Mouse (Mus musculus): Measurements from ENCODE around the gene C1qa.
A peak's percentile ranks its signal among the peaks of the same experiment; 100 is the strongest.

Gene C1qa

DNA sequence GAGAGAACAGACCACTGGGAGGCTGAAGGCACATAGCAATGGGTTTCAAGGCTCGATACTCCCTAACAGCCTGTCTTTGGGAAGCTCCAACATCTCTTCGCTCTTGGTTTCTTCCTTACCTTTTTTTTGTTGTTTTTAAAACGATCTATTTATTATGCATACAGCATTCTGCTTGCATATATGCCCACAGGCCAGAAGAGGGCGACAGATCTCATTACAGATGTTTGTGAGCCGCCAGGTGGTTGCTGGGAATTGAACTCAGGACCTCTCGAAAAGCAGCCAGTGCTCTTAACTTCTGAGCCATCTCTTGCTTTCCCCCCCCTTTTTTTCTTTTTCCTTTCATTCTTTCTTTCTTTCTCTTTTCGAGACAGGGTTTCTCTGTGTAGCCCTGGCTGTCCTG, 551 bp upstream of the C1qa start:
- no peak for DNase-seq (ENCODE audit: low spot score in 2 of 2)

DNA sequence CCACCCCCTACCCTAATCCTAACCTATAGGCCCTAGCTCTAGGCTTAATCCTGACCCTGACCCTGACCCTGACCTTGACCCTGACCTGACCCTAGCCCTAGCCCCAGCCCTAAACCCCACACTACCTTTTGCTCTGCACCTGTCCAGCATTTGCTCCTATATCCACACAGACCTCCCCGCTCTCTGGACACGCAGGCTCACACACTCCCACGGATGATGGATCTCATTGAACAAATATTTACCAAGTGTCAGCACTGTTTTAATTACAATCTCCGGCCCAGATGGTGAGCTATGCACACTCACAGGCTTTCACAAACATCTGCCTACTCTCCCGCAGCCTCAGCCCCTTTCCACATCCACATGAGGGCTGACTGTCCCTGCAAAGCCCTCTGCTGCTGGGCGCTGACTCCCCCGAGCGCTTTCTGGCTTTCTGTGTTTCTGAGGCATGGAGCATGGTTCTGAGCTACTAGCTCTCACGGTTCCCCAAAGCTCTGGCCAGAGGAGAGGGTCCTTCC, 462 bp downstream of the C1qa start:
- DNase-seq (ENCODE audit: low spot score in 2 of 2) = no peak

DNA sequence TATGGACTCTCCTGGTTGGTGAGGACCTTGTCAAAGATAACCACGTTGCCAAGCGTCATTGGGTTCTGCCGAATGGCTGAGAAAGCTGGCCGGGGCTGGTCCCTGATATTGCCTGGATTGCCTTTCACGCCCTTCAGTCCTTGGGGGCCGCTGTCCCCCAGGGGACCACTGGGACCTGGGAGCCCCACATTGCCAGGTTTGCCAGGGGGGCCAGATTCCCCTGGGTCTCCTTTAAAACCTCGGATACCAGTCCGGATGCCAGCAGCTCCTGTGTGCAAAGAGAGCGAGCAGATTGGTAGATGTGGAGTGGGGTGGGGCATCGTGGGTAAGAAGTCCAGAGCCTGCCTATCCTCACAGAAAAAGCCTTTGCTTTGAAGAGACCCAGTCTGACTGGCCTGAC, 2.1 kb downstream of the C1qa start:
- DNase-seq (ENCODE audit: low spot score in 2 of 2) = no peak

DNA sequence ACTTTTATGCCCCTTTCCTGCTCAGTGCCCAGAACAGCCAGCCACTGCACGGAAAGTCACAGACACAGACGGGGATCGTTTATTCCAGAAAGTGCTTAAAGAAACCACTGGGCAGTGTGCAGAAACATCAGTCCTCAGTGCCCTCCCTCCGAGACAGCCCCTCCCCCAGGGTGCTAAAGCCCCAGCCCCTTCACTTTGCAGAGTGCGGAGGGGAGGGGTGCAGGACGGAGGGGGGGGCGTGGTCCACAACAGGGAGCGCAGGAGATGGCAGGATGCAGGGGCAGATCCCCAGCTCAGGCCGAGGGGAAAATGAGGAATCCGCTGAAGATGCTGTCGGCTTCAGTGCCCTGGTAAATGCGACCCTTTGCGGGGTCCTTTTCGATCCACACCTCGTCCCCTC, 2.7 kb downstream of the C1qa start:
- DNase-seq (ENCODE audit: low spot score in 2 of 2) = no peak

DNA sequence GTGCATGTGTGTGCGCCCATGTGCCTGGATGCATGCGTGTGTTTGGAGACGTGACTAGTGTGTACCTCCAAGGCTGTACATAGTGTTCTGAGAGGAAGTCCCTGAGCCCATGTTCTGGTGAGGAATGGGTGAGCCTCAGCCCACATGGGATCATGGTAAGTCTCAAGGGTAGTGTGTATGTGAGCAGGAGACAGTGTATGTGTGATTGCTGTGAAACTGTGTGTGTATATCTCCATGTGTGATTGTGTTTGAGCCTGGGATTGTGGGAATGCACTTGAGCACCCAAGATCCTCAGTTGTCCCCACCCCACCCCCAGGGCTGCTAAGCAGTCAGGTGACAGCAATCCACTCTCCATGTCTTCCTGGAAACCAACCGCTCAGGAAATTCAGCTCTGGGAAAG, 3.8 kb downstream of the C1qa start:
- DNase-seq (ENCODE audit: low spot score in 2 of 2) = no peak

DNA sequence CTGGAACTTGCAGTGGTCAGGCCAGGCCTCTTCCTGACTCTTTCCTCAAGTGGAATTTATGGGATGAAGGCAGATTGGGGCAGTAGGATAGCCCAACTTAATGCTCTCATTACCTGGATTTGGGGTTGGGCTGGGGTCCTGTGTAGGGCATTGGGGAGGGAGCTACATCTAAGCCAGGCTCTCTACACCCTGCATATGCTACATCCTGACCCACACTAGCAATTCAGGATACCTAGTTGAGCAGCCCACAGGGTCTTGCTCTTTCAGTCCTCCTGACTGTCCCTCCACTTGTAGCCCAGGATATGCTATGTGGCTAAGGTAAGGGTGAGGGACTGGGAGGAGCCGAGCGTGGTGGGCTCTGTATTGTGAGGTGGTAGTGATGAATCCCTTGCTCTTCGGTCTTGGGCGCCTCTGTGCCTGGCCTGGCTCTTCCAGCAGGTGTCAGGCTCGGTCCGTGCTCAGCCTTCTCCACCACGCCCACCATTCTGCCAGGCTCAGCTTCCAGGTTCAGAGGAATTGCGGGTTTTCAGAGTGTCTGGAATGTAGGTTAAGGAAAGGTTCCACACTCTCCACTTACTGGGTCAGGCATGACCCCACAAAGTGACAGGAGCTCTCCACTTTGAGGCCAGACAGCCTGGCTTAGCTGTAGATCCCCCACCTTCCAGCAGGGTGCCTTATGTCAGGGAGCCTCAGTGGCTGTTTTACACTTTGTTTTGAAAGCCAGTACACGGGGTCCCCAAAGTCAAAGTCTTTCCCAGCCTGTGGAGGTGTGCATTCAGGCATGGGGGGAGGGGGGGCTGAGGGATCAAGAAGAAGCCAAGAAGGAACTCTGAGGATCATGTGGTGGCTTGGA, 4.7 kb downstream of the C1qa start:
- DNase-seq (ENCODE audit: low spot score in 2 of 2) = peak; percentile 31 to 46

DNA sequence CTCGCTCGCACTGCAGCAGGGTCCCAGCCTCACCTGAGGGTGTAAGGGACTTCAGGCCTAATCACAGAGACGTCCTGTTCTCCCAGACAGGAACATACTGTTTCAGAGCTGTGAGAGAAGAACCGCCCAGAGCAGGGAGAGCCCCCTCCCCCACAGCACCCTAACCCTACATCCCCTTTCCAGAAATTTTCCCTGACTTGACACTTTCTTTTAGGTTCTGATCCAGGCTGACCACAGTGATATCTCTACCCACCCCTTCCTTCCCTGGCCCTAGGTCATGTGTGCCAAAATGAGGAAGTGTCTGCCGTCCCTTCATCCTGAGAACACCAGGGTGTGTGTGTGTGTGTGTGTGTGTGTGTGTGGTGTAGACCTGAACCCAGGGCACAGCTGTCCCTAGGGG, 5.8 kb downstream of the C1qa start, which contains the start of gene C1qc:
TSS of gene C1qc (minus strand) at position 255 of the 400 bp plus-strand sequence.
- DNase-seq (ENCODE audit: low spot score in 2 of 2) = peak in 1 of 2 experiments; percentile 13

DNA sequence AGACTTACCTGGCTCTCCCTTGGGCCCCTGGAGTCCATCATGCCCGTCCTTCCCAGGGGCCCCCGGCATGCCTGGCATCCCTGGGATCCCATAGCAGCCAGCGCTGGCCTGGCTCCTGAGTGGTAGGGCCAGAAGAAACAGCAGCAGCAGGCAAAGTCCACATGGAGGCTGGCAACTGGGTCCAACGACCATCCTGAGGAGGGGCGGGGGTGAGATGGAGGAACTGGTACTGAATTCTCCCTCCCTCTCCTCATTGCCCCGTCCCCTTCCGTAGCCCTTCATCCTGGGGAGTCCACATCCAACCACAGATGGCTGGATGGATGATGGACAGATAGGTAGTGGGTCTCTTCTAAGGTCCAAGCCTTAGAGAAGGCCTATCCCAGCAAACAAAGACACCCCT, 6.2 kb downstream of the C1qa start:
- no peak for DNase-seq (ENCODE audit: low spot score in 2 of 2)

DNA sequence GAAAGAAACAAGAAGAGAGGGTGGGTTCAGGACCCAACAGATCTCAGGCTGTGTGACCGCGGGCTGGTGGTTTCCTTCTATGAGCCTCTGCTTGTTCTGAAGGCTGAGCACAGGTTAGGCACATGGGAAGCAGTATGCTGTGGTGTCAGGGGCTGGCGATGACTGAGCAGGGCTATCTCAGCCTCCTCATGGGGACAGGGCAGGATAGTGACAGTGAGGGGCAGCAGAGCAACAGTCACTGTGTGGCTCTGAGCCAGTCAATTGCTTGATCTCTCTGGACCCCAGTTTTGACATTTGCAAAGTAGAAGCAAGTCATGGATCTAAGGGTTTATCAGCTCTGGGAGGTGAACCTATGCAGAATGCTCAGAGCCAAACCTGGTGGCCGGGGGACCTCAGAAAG, 7.5 kb downstream of the C1qa start:
- no peak for DNase-seq (ENCODE audit: low spot score in 2 of 2)

DNA sequence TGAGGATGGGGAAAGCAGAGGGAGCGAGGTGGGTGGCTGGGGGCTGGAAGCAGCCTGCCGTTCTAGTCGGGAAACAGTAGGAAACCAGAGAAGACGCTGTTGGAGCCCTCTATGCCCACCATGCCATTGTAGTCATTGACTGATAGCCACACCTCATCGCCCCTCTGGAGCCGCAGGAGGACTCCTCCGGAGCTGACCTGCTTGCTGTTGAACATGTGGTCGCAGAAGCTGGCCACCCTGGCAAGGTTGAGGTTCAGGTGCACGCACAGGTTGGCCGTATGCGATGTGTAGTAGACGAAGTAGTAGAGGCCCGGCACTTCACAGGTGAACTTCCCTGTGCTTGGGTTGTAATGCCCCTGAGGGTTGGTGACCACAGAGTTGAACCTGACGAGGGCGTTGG, 8.6 kb downstream of the C1qa start:
- no peak for DNase-seq (ENCODE audit: low spot score in 2 of 2)

DNA sequence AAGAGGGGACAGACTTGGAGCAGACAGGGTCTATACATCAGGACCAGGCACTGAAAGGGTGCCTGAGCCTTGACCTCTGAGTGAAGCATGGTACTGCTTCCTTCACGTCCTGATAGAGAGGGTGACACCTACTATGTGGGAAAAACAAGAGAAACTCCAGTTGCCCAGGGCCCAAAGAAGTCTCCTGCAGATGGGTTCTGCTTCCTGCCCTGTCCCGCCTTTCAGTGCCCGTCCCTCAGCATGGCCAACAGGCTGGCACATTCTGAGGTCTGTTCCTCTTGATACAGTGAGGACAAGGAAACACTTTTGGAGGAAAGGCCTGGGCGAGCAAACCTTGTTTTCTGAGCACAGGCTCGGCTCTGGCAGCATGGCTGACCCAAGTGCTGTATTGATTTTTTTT, 10.9 kb downstream of the C1qa start:
- DNase-seq (ENCODE audit: low spot score in 2 of 2) = no peak

DNA sequence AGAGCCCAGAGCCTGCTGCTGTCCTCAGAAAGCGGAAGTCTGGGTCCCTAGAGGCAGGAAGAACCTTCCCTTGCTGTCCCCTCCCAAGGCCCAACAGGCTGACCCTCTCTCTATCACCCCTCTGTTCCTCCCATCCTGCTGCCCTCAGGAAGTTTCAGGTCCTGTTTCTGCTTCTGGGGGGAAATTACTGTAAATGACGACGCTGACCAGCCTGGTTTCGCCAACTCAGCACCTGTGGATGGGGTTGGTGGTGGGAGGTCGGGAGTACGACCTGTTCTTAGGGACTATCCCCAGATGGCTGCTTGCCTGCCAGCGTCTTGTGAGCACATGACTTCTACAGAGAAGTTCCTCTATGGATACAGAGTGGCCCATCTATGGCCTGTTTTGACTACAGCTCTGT, 12.5 kb downstream of the C1qa start, which contains the start of gene C1qb:
TSS of gene C1qb (minus strand) at position 87 of the 400 bp plus-strand sequence.
- no peak for DNase-seq (ENCODE audit: low spot score in 2 of 2)

DNA sequence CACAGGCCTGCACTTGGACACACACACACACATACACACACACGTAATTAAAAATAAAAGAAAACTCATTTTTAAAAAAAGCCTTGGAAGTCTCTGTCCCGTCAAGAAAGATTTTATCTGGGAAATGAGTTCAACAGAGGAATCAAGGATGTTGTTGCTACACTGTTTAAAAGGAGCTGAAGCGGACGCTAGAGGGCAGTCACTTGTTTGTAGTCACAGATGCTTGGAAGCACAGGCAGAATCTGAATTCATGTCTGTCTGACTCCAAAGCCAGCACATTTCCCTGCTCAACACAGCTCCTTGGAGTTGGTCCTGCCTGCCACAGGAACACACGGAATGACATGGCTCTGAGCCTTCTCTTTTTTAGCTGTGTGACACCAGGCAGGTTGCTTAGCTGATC, 20.0 kb downstream of the C1qa start:
- DNase-seq (ENCODE audit: low spot score in 2 of 2) = no peak

DNA sequence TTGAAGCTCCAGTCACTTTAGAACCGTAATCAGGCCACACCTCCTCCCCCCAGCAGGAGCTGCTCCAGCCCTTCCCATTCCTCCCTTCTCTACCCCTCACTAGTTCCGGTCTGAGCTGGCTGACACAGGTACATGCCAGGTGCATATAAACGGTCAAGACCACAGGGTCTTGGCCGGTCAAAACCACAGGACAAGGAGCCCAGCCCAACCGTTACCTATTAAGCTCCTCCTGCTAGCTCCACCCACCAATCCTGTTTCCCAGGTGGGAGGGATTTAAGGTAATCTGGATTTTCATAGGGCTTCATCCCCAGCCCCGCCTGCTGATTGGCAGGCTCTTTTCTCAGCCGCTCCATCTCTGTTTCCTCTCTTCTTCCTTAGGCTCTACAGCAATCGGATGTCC, 20.4 kb downstream of the C1qa start:
- DNase-seq (ENCODE audit: low spot score in 2 of 2) = no peak

DNA sequence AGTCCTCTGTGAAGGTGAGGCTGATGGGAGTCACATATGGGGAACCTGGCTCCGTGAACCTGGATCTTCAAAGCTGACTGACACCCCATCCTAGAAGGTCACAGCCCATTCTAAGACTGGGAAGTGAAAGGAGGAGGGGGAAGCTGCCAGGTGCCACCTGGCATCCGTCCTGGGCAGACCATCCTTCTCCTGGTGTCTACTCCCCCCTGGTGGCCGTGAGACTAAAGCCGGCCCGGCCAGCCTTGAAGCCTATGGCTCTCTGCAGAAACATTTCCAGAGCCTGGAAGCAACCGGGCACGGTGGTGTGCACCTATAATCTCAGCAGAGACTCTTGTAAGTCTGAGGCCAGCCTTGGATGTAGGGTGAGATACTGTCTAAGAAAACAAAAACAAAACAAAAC, 21.6 kb downstream of the C1qa start:
- DNase-seq (ENCODE audit: low spot score in 2 of 2) = peak in 1 of 2 experiments; percentile 15

DNA sequence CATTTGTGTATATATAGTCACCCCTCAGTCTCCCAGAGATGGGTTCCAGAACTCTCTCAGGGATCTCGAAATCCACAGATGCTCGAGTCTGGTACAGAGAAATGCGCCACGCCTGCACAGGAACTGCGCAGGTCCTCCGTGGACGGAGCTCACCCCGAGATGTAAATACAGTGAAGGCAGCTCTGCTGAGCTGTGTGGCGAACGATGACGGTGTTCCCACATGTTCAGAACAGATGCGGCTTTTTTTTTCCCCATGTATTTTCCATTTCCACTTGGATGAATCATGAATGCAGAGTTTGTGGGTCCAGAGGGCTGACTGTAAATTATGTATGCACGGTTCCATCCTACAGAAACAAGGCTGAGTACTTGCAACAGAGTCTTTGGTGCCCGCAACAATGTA, 23.6 kb downstream of the C1qa start:
- peak in 1 of 2 experiments; percentile 12 for DNase-seq (ENCODE audit: low spot score in 2 of 2)

DNA sequence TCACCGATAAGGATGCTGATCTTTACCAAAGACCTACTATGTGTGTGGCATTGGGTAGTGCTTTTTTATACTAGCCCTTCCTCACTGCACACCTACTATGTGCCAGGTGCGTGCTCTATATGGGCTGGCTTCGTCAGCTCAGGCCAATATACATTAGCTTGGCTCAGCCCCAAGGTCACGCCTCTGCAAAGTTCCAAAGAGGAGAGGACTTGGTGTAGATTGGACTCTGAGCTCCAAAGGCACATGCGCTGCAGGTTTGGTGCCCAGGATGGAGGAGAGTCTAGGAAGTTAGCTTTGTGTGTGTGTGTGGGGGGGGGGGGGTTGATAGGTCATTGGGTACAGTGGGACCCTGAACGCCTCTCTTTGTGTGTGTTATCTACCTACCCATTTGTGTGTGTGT, 30.2 kb downstream of the C1qa start:
- no peak for DNase-seq (ENCODE audit: low spot score in 2 of 2)

DNA sequence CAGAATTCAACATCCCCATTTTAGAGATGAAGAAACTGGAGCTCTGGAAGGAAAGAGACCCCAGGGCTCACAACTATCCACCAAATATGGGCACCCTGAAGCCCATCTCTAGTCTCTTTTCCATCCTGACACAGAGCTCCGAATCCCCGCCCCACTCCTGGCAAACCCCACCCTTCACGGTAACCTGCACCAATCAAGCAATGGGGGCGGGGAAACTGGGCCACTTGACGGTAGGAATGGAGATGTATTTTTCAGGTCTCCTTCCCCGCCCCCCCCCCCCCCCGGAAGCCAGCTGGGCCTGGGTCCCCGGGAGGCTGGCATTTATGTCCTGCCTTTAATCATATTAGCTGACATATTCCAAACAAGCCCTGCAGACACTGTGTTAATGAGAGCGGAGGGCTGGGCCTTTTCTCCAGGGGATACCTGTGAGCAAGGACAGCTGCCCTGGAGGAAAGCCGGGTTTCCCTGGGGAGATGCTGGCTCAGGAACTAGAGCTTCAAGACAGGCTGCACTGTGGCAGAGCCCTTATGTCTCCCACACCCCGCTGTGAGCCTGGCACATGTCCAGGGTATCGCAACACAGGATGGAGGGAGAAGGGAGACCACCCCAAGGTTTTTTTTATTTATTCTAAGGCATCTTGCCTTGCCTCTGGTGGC, 30.8 kb downstream of the C1qa start:
- no peak for DNase-seq (ENCODE audit: low spot score in 2 of 2)

DNA sequence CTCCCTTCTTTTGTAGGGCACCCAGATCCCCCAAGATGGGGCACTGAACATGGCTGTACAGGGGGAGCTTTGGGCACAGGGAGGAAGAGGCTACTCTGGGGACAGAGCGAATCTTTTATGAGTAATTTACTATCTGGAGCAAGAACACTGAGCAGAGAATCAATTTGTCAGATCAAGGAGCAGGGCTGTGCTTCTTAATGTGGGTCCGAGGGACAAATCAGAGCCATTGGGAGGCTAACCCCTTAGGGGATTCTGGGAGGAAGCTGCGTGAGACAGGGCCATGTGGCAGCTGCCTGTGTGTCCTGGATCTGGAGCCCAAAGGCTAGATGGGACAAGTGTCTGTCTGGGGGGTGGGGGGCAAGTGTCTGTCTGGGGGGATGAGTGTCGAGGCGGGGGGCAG, 33.1 kb downstream of the C1qa start:
- no peak for DNase-seq (ENCODE audit: low spot score in 2 of 2)

DNA sequence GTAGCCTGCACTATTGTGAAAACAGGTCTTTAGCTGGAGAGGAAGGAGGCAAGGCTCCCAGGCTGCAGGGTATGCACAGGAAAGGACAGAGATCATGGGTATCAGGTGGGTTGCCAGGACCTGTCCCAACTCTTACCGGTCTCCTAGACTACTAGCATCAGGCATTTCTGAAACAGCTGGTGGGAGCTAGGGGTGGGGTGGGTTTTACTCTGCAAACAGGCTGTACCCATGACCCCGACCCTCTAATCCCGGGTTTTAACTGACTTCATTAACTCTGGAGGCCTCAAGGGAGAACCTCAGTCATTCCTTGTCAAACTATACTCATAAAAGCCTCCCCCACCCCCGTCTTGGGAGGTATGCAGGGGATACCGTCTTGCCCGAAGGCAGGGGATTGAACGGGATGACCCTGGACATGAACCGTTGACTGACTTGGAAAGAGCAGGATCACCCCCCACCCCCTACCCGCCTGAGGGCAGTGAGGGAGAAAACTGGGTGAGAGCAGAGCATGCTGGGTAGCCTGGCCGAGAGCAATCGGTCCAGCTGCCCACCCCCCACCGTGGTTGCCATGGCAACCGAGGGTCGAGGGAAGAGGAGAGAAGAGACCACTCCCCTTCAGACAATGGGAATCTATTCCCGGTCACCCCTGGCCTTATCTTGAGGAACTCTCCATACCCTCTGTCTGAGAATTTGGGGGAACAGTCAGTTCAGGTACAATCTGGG, 33.7 kb downstream of the C1qa start:
- DNase-seq (ENCODE audit: low spot score in 2 of 2) = no peak

DNA sequence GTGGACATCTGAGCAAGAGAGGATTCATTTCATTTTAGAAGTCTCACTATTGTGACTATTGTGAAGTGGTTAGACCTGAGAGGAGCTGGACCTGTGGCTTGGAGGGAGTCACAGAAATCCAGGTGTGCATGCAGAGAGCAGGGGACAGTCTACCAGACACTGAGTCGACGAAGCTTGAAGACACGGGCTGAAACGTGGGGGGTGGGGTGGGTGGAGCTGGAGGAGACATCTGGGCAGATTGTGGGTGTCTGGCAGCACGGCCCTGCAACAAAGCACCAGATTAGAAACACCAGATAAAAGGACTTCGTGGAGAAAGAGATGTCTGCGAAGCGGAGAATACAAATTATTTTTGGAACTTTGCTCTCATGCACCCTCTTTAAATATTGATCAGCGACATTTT, 35.1 kb downstream of the C1qa start:
- no peak for DNase-seq (ENCODE audit: low spot score in 2 of 2)

DNA sequence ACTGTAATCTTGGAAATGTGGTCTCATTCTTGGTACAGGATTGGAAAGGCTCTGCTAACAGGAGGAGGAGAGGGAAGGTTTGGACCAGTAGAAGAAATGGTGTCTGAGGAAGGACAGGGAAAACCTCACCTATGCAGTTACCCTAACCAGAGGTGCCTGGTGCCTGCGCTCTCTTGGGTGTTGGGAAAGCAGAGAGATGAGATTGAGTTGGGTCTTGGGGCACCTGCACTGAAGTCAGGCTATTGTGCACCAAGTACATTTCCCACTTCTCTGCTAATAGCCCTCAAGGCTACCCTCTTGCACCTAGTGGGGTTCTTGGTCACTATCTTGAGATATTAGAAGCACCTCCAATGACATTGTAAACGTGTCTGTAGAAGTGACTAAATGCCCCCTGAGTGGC, 36.2 kb downstream of the C1qa start:
- no peak for DNase-seq (ENCODE audit: low spot score in 2 of 2)

Measured in right cerebral cortex, postnatal 36 days (tissue).